11 mouse cellular contexts compared by ENCODE assay signal in genomic region chr5:107046501-107046931, GRCm38 (mm10).
DNase-seq lines count a peak whose midpoint lies in the region; ATAC-seq and TF ChIP-seq lines count a peak whose summit lies in the region.
"Had no signal": no experiment of that assay in that cellular context is flagged by ENCODE, and none has a peak within 500 bp of the region (broad histone marks: within the 10 kb centered on the region; RNA-seq: fewer than 3 reads in every experiment).

No protein-coding gene starts in this region.

- TF ChIP-seq CTCF in liver, adult 2 months (IDR thresholded peaks at IDR 0.05; ENCODE audit: low read depth, low read length): no peak
- TF ChIP-seq CTCF in liver, postnatal 0 days (IDR thresholded peaks at IDR 0.05; ENCODE audit: low read depth): no peak

- H3K9me3 ChIP-seq in liver, postnatal 0 days (ENCODE audit: low read length): no peaks in the 10 kb centered on the region
- no peaks in the 10 kb centered on the region for H3K9me3 ChIP-seq in heart, embryonic 13.5 days
- no peaks in the 10 kb centered on the region for H3K9me3 ChIP-seq in stomach, embryonic 14.5 days (ENCODE audit: control insufficient read depth, low read depth, low read length)
- H3K9me3 ChIP-seq: limb, embryonic 12.5 days; midbrain, embryonic 12.5 days had no signal

- DNase-seq in liver, adult 2 months (ENCODE audit: extremely low read depth, low read depth, low spot score): peak; percentile 50
- DNase-seq in liver, postnatal 0 days: no peak
- peak; percentile 13 to 44 for DNase-seq in kidney, postnatal 25 days
- no peak for DNase-seq in adrenal gland, postnatal 10 days
- no peak for DNase-seq in left cerebral cortex, adult 8-10 months (ENCODE audit: low spot score in 2 of 2)
- DNase-seq in embryo, embryonic 9.5 days (ENCODE audit: extremely low spot score): no peak
- DNase-seq: thymus, adult 18-20 months had no signal

- no peak for ATAC-seq in liver, postnatal 0 days
- ATAC-seq in heart, embryonic 13.5 days (ENCODE audit: extremely low read depth, insufficient number of reproducible peaks, low FRiP score, low TSS enrichment): no peak
- peak; percentile 73; the same call in 1 of the 2 replicates for ATAC-seq in stomach, embryonic 14.5 days (ENCODE audit: insufficient number of reproducible peaks, insufficient read depth, low FRiP score, low read depth)

- H3K4me2 ChIP-seq in liver, postnatal 0 days (ENCODE audit: low read depth, low read length): no peak overlapping the region
- H3K4me2 ChIP-seq in heart, embryonic 13.5 days: no peak overlapping the region
- no peak overlapping the region for H3K4me2 ChIP-seq in stomach, embryonic 14.5 days (replicated peaks; ENCODE audit: low read depth, low read length)
- H3K4me2 ChIP-seq: limb, embryonic 12.5 days; midbrain, embryonic 12.5 days had no signal

- H3K27ac ChIP-seq in liver, adult 2 months (replicated peaks; ENCODE audit: insufficient read depth, low read depth, low read length): peak overlapping the region; percentile 25; the same call in 1 of the 2 replicates
- no peak overlapping the region for H3K27ac ChIP-seq in liver, postnatal 0 days (ENCODE audit: low read depth)
- H3K27ac ChIP-seq in heart, embryonic 13.5 days (replicated peaks): peak overlapping the region; percentile 34
- H3K27ac ChIP-seq in stomach, embryonic 14.5 days (ENCODE audit: low read length): peak overlapping the region; percentile 91
- H3K27ac ChIP-seq: limb, embryonic 12.5 days; midbrain, embryonic 12.5 days had no signal

- H3K79me2 ChIP-seq in liver, adult 2 months (ENCODE audit: control insufficient read depth, insufficient read depth, low read length): no peaks in the 10 kb centered on the region

- no peaks in the 10 kb centered on the region for H3K27me3 ChIP-seq in liver, adult 2 months (ENCODE audit: control insufficient read depth, insufficient read depth, low read length)
- H3K27me3 ChIP-seq in liver, postnatal 0 days (ENCODE audit: insufficient read depth, low read length): no peaks in the 10 kb centered on the region
- 0 out of 2 replicates have a peak, but pooled peaks cover 10% of the 10 kb centered on the region for H3K27me3 ChIP-seq in heart, embryonic 13.5 days (replicated peaks)
- no peaks in the 10 kb centered on the region for H3K27me3 ChIP-seq in stomach, embryonic 14.5 days (ENCODE audit: control insufficient read depth, insufficient read depth, low read length)
- H3K27me3 ChIP-seq: limb, embryonic 12.5 days had no signal

- no peaks in the 10 kb centered on the region for H3K36me3 ChIP-seq in liver, adult 2 months (ENCODE audit: control insufficient read depth, insufficient read depth, low read length)
- H3K36me3 ChIP-seq in liver, postnatal 0 days (replicated peaks; ENCODE audit: insufficient read depth, low read length): no peaks in the 10 kb centered on the region
- H3K36me3 ChIP-seq in heart, embryonic 13.5 days: no peaks in the 10 kb centered on the region
- H3K36me3 ChIP-seq in stomach, embryonic 14.5 days (ENCODE audit: control insufficient read depth, insufficient read depth, low read length): no peaks in the 10 kb centered on the region
- H3K36me3 ChIP-seq: limb, embryonic 12.5 days; midbrain, embryonic 12.5 days had no signal

- WGBS in liver, adult 2 months: 24% methylated on average over 4 of the region's 4 CpGs
- 19% methylated on average over 4 of the region's 4 CpGs for WGBS in liver, postnatal 0 days (ENCODE audit: insufficient replicate concordance)
- 13% methylated on average over 4 of the region's 4 CpGs for WGBS in heart, embryonic 13.5 days
- WGBS in stomach, embryonic 14.5 days: 2% methylated on average over 4 of the region's 4 CpGs

- TF ChIP-seq POLR2A in liver, adult 2 months (IDR thresholded peaks at IDR 0.05; ENCODE audit: extremely low read depth, insufficient read depth, low read length): no peak

- no peak overlapping the region for H3K4me3 ChIP-seq in liver, adult 2 months (ENCODE audit: insufficient read depth, low read depth, low read length)
- no peak overlapping the region for H3K4me3 ChIP-seq in liver, postnatal 0 days (ENCODE audit: low read depth, low read length)
- no peak overlapping the region for H3K4me3 ChIP-seq in heart, embryonic 13.5 days
- H3K4me3 ChIP-seq in stomach, embryonic 14.5 days (ENCODE audit: low read depth, low read length): no peak overlapping the region
- H3K4me3 ChIP-seq: limb, embryonic 12.5 days; midbrain, embryonic 12.5 days had no signal

- no peak for TF ChIP-seq EP300 in liver, postnatal 0 days (IDR thresholded peaks at IDR 0.05; ENCODE audit: low read depth)

- no peak overlapping the region for H3K9ac ChIP-seq in liver, adult 2 months (ENCODE audit: low read depth, low read length)
- H3K9ac ChIP-seq in liver, postnatal 0 days (replicated peaks): no peak overlapping the region
- no peak overlapping the region for H3K9ac ChIP-seq in heart, embryonic 13.5 days
- H3K9ac ChIP-seq in stomach, embryonic 14.5 days (replicated peaks; ENCODE audit: low read depth, low read length): no peak overlapping the region
- H3K9ac ChIP-seq: limb, embryonic 12.5 days; midbrain, embryonic 12.5 days had no signal

- no peaks in the 10 kb centered on the region for H3K4me1 ChIP-seq in liver, adult 2 months (ENCODE audit: control insufficient read depth, insufficient read depth, low read length)
- peaks cover 3% of the 10 kb centered on the region; the same call in 1 of the 2 replicates for H3K4me1 ChIP-seq in liver, postnatal 0 days (ENCODE audit: insufficient read depth)
- peaks cover 63% of the 10 kb centered on the region for H3K4me1 ChIP-seq in heart, embryonic 13.5 days
- H3K4me1 ChIP-seq in stomach, embryonic 14.5 days (ENCODE audit: control insufficient read depth, insufficient read depth, low read length): peaks cover 13% of the 10 kb centered on the region; the same call in 1 of the 2 replicates
- H3K4me1 ChIP-seq: midbrain, embryonic 12.5 days had no signal

Comparison
In these comparisons a context has a peak if more than half of its experiments do, and no peak if none do; other contexts are left out.
1. DNase-seq: peak in liver, adult 2 months (single experiment) and kidney, postnatal 25 days (2 of 2); none in liver, postnatal 0 days (single experiment), adrenal gland, postnatal 10 days (single experiment), left cerebral cortex, adult 8-10 months (0 of 2) and embryo, embryonic 9.5 days (single experiment).